Mouse (Mus musculus) retina, embryonic 14.5 days (tissue): ENCODE data around the gene Cmss1.

Source experiments
- DNase-seq: peaks from one replicate; pipeline ENCODE4 v3.0.0-alpha.2; 2015; ENCODE audit warnings: low spot score

Gene Cmss1

GRCm38 (mm10) chr16:57384274-57384673 lies 222.4 kb downstream of the Cmss1 start:
- no peak for DNase-seq

GRCm38 (mm10) chr16:57383266-57383971 lies 223.2 kb downstream of the Cmss1 start:
- DNase-seq = no peak

- no peak for DNase-seq
These were observed 227.9 kb downstream of the Cmss1 start for GRCm38 (mm10) chr16:57378631-57379330.

- DNase-seq = no peak
These were observed 231.3 kb downstream of the Cmss1 start for GRCm38 (mm10) chr16:57375248-57375837.

GRCm38 (mm10) chr16:57372156-57372555 lies 234.5 kb downstream of the Cmss1 start:
- DNase-seq = no peak

GRCm38 (mm10) chr16:57369846-57370496 lies 236.7 kb downstream of the Cmss1 start:
- DNase-seq = no peak

GRCm38 (mm10) chr16:57366941-57367694 lies 239.5 kb downstream of the Cmss1 start:
- no peak for DNase-seq

GRCm38 (mm10) chr16:57366141-57366540 lies 240.5 kb downstream of the Cmss1 start:
- no peak for DNase-seq

GRCm38 (mm10) chr16:57364498-57364897 lies 242.2 kb downstream of the Cmss1 start:
- no peak for DNase-seq

- DNase-seq = peak; percentile 56
These were observed 243.8 kb downstream of the Cmss1 start for GRCm38 (mm10) chr16:57362679-57363401.

- DNase-seq = no peak
These were observed 245.9 kb downstream of the Cmss1 start for GRCm38 (mm10) chr16:57360785-57361184.

GRCm38 (mm10) chr16:57359251-57359650 lies 247.4 kb downstream of the Cmss1 start:
- no peak for DNase-seq

- DNase-seq = no peak
These were observed 249.7 kb downstream of the Cmss1 start for GRCm38 (mm10) chr16:57357011-57357410.

GRCm38 (mm10) chr16:57356454-57356853 lies 250.2 kb downstream of the Cmss1 start:
- no peak for DNase-seq

- DNase-seq = no peak
These were observed 252.7 kb downstream of the Cmss1 start for GRCm38 (mm10) chr16:57353932-57354331.

GRCm38 (mm10) chr16:57353166-57353721 lies 253.4 kb downstream of the Cmss1 start:
- no peak for DNase-seq

- DNase-seq = no peak
These were observed 253.9 kb downstream of the Cmss1 start, which contains the start of gene Filip1l for GRCm38 (mm10) chr16:57352751-57353150. Gene Filip1l, plus strand, starts transcription at chr16:57353093.

GRCm38 (mm10) chr16:57349689-57350088 lies 257.0 kb downstream of the Cmss1 start:
- no peak for DNase-seq

GRCm38 (mm10) chr16:57349039-57349438 lies 257.6 kb downstream of the Cmss1 start:
- no peak for DNase-seq

- DNase-seq = no peak
These were observed 260.4 kb downstream of the Cmss1 start for GRCm38 (mm10) chr16:57346258-57346657.

GRCm38 (mm10) chr16:57340613-57340898 lies 266.1 kb downstream of the Cmss1 start:
- peak; percentile 75 for DNase-seq
